Mouse (Mus musculus) ES-Bruce4 (cell line): ENCODE data around the gene Tmprss9. TPM values are rescaled to one million over a fixed set of nuclear protein-coding genes. Genes with fewer than 3 reads are reported as not detected.
"Not testable (repeated sequence)": the region's sequence is repeated elsewhere in the genome, so short reads cannot be mapped to it uniquely, and the experiment has no call there.

ENCODE experiments used
- H3K27ac ChIP-seq: 2 replicates; pipeline ENCODE4 v1.5.1; 2012; ENCODE audit warnings: low read length, inconsistent platforms; ENCODE audit not compliant: insufficient read depth
- H3K27me3 ChIP-seq: 2 replicates; pipeline ENCODE4 v1.6.1; 2012; ENCODE audit warnings: mild to moderate bottlenecking, low read length, inconsistent platforms; ENCODE audit not compliant: control insufficient read depth, poor library complexity, insufficient read depth, severe bottlenecking
- H3K36me3 ChIP-seq: 2 replicates; pipeline ENCODE4 v1.6.1; 2012; ENCODE audit warnings: inconsistent platforms, mild to moderate bottlenecking, low read length, moderate library complexity; ENCODE audit not compliant: control insufficient read depth, poor library complexity, insufficient read depth, severe bottlenecking
- H3K4me1 ChIP-seq: one replicate; pipeline ENCODE4 v1.8.1; 2011; ENCODE audit warnings: low read length; ENCODE audit not compliant: control insufficient read depth, insufficient read depth
- H3K4me3 ChIP-seq: 2 replicates; pipeline ENCODE4 v1.5.1; 2011; ENCODE audit warnings: low read depth, mild to moderate bottlenecking, low read length
- H3K9ac ChIP-seq: 2 replicates; pipeline ENCODE4 v1.6.1; 2012; ENCODE audit warnings: low read depth, mild to moderate bottlenecking, inconsistent platforms; ENCODE audit not compliant: poor library complexity, severe bottlenecking
- H3K9me3 ChIP-seq: replicated peaks from 2 replicates; pipeline ENCODE4 v1.6.1; 2012; ENCODE audit warnings: mild to moderate bottlenecking, low read length, inconsistent platforms; ENCODE audit not compliant: control insufficient read depth, poor library complexity, insufficient read depth, severe bottlenecking
- CTCF ChIP-seq: IDR thresholded peaks from one replicate; pipeline ENCODE4 v1.8.1; 2011; ENCODE audit warnings: low read depth, low read length
- EP300 ChIP-seq: IDR thresholded peaks from 2 replicates; pipeline ENCODE4 v1.6.1; 2011; ENCODE audit warnings: low read depth, low read length; ENCODE audit not compliant: insufficient read depth
- POLR2A ChIP-seq: IDR thresholded peaks from one replicate; pipeline ENCODE4 v1.8.1; 2011; ENCODE audit warnings: low read length; ENCODE audit not compliant: insufficient read depth
- polyA plus RNA-seq: library from polyadenylated mRNA; stranded (reverse); fragments of >200 nt; gene quantifications from 2 replicates; pipeline ENCODE4 v1.2.4, GENCODE M21; 2011; ENCODE audit warnings: low read depth; ENCODE audit not compliant: missing spikeins, insufficient read depth, insufficient read length

The Tmprss9 gene
- polyA plus RNA-seq, 1 experiment: 0.22 TPM

DNA sequence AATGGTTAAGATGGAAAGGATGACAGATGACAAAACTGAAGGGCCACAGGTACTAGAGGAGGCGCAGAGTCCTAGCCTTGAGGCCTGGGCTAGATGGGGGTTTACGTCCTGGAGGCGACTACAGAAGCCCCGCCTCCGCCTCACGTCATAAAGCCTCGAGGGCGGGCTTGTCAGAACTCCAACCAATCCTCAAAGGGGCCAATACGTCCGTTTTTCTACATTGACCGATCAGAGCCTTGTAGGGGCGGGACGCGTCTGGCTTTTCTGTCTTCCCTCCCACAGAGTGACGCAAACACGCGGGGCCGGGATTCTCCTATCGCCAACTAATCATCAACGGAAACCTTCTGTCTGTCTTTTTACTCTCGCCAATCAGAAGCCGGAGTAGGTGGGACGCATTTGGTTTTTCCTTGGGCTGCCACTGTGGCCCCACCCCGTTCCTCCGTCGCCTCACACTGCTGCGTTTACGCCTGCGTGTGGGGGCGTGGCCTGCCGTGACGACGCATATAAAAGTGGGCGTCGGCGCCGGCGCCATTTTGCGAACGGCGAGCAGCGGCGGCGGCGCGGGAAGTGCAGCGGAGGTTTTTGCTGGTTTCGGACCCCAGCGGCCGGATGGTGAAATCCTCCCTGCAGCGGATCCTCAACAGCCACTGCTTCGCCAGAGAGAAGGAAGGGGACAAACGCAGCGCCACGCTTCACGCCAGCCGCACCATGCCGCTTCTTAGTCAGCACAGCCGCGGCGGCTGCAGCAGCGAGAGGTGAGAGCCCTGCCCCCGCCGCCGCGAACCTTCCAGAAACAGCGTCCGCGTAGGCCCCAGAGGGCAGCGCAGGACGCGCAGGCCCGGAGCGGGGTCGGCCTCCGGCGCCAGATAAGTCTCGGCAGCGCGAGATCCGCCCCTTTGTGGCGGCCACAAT lies 45.2 kb upstream of the Tmprss9 start, which contains the start of gene Oaz1:
Oaz1 (plus strand) TSS at position 506 of the 912 bp plus-strand sequence.
- H3K4me3 ChIP-seq: peak within 1 kb of the TSS; percentile 93
- peak within 1 kb of the TSS; percentile 88 for H3K9ac ChIP-seq
- H3K27me3 ChIP-seq: no peaks in the 10 kb centered on the region
- H3K4me1 ChIP-seq: no peaks in the 10 kb centered on the region
- TF ChIP-seq POLR2A (peak; percentile 76), CTCF (no peak)
- no peaks in the 10 kb centered on the region for H3K9me3 ChIP-seq
- H3K36me3 ChIP-seq: peaks cover 3% of the 10 kb centered on the region
- no peak within 1 kb of the TSS for H3K27ac ChIP-seq

DNA sequence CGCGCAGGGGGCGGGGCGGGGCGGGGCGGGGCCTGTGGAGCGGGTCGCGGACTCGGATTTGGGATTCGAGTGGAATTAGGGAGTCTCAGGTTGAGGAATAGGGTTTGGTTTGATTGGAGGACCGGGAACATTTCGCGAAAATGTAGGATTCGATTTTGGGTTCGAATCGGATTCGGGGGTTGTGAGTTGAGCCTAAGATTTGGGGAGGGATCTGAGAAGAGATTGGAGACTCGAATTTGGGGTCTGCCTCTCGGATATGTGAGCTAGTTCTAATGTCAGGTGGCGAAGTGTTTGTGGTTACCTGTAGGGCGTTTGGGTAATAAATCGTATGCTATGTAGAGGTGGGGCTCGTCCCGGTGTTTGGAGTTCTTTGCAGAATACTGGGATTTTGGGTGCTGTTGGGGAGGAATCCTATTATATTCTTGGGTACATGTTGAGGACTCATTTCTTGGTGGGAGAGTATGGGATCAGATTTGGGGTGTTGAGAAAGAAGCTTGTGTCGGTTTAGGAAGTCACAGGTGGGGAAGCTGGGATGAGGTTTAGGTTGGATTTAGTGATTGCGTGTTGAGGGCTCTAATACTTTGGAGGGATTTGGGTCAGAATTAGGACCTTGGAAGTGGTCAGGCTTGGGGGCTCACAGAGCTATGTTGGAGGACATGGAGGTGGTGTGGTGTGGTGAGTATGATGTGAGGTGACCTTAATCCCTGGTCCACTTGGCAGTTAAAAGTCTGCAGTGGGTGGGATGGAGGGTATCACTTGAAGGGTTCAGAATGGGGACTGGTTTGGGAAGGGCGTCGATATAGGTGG lies 44.4 kb upstream of the Tmprss9 start:
- Histone ChIP-seq H3K27me3 (no peaks in the 10 kb centered on the region), H3K36me3 (peaks cover 3% of the 10 kb centered on the region), H3K4me3 (peak overlapping the region; percentile 93), H3K9ac (peak overlapping the region; percentile 88), H3K9me3 (no peaks in the 10 kb centered on the region), H3K4me1 (no peaks in the 10 kb centered on the region), H3K27ac (no peak overlapping the region)
- no peak for TF ChIP-seq POLR2A
- TF ChIP-seq EP300: no peak
- TF ChIP-seq CTCF: no peak

DNA sequence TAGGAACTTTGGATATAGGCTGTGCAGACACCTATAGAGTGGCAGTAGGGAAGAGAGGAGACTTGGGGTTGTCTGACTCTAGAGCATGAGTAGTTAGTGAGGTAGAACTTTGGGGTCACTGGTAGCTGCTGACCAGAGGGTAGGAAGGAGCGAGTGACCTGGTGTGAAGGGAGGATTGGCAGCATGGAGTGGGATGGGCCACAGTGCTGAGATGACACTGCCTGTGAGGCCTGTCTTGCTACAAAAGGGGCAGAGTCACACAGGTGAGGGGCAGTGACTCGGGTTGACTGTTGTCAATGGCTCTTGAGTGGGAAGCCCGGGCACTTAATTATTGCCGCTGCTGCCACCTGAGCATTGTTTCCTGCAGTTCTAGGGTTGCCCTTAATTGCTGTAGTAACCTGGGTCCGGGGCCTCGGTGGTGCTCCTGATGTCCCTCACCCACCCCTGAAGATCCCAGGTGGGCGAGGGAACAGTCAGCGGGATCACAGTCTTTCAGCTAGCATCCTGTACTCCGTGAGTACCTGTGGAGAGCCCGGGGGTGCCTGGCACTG lies 43.7 kb upstream of the Tmprss9 start:
- H3K4me3 ChIP-seq: peak overlapping the region; percentile 93
- peaks cover 3% of the 10 kb centered on the region for H3K36me3 ChIP-seq
- no peak overlapping the region for H3K27ac ChIP-seq
- H3K27me3 ChIP-seq: no peaks in the 10 kb centered on the region
- no peaks in the 10 kb centered on the region for H3K4me1 ChIP-seq
- H3K9ac ChIP-seq: peak overlapping the region; percentile 88
- no peak for TF ChIP-seq POLR2A
- no peak for TF ChIP-seq EP300
- no peak for TF ChIP-seq CTCF
- no peaks in the 10 kb centered on the region for H3K9me3 ChIP-seq

DNA sequence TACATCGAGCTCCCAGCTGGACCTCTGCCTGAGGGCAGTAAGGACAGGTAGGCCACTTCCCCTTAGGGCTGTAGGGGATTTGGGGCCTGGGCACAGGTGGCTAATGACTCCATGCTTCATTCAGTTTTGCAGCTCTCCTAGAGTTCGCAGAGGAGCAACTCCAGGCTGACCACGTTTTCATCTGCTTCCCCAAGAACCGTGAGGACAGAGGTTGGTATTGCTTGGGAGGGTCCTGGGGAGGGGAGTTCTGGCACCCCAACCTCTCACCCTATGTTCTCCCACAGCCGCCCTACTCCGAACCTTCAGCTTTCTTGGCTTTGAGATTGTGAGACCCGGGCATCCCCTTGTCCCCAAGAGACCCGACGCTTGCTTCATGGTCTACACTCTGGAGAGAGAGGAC lies 43.1 kb upstream of the Tmprss9 start:
- not testable (repeated sequence) for H3K9ac ChIP-seq, H3K4me1 ChIP-seq, H3K9me3 ChIP-seq, H3K4me3 ChIP-seq, H3K27me3 ChIP-seq, H3K36me3 ChIP-seq, H3K27ac ChIP-seq

DNA sequence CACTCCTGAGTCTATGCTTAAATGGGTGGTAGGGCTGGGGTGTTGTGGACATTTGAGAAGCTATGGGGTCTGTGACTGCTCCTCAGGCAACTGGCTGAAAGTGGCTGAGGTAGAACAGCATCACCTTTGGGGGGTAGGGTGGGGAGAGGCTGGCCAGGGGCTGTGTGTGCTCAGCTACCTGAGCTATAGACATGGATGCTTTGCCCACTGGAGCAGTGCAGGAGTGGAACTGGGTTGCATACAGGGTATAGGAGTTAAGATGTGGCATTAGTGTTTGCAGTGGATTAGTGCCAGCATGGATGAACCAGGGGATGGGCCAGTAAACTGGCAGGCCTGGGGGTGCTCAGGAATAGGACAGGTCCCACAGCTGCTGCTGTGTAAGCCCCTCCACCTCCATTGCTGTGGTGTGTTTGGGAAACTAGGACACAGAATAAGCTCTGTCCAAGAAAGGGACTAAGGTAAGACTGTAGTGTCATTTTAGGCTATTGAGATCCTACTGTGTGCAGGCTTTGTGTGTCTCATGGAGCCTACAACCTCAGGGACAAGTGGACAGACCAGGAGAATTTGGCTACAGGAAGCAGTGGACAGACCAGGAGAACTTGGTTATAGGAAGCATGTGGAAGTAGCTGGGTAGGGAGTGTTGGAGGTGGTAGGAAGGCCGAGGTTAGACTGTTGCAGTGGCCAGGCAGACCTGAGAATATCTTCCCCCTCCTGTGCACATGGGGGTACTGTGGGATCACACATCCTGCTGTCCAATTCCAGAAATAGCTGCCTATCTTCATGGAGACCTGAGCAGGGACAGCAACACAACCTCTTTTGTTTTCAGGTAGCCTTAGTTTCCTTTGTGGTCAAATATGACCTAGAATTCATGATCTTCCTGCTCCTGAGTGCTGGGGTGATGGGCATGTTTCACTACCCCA lies 42.0 kb upstream of the Tmprss9 start:
- Histone ChIP-seq H3K36me3 (peaks cover 3% of the 10 kb centered on the region), H3K9ac (no peak overlapping the region), H3K4me1 (no peaks in the 10 kb centered on the region), H3K4me3 (no peak overlapping the region), H3K9me3 (no peaks in the 10 kb centered on the region), H3K27me3 (no peaks in the 10 kb centered on the region), H3K27ac (no peak overlapping the region)
- TF ChIP-seq POLR2A (no peak), CTCF (no peak), EP300 (no peak)
